Mouse (Mus musculus) MEL (cell line): ENCODE measurements at regions not wholly inside any gene's neighbourhood (a gene's known extent, or its start where the extent isn't known, plus 50 kb on each side); places are given as distances from the start of the nearest gene placed in this dataset.

Experiments used
- CHD2 ChIP-seq: IDR thresholded peaks from 2 replicates; pipeline ENCODE4 v1.6.1; 2011; ENCODE audit warnings: low read length, improper control_type of control experiment
- CTCF ChIP-seq, 3 experiments: IDR thresholded peaks in 2 of 3; conservative IDR thresholded peaks in 1 of 3; 2 replicates each; pipeline ENCODE4 v1.5.1; 2011 to 2012; ENCODE audit warnings: low read length in 3 of 3, low read depth in 2 of 3, mild to moderate bottlenecking in 2 of 3, improper control_type of control experiment in 1 of 3, inconsistent platforms in 1 of 3, mixed read lengths in 1 of 3, moderate library complexity in 1 of 3; ENCODE audit not compliant: control insufficient read depth in 1 of 3, insufficient read depth in 1 of 3, poor library complexity in 1 of 3, severe bottlenecking in 1 of 3
- ELF1 ChIP-seq: IDR thresholded peaks from 2 replicates; pipeline ENCODE4 v1.6.1; 2014; ENCODE audit warnings: low read depth, mild to moderate bottlenecking, inconsistent platforms, low read length, improper control_type of control experiment, moderate library complexity
- JUND ChIP-seq: IDR thresholded peaks from 2 replicates; pipeline ENCODE4 v1.6.1; 2011; ENCODE audit warnings: low read depth, mild to moderate bottlenecking, improper control_type of control experiment, low read length
- NRF1 ChIP-seq: IDR thresholded peaks from 2 replicates; pipeline ENCODE4 v1.6.1; 2014; ENCODE audit warnings: low read depth, mild to moderate bottlenecking, inconsistent platforms, low read length, improper control_type of control experiment, moderate library complexity; ENCODE audit not compliant: poor library complexity, insufficient read depth, severe bottlenecking
- POLR2AphosphoS2 ChIP-seq: IDR thresholded peaks from 2 replicates; pipeline ENCODE4 v1.6.1; 2011; ENCODE audit warnings: low read length, improper control_type of control experiment
- USF2 ChIP-seq, 2 experiments: IDR thresholded peaks; 2 replicates each; pipeline ENCODE4 v1.6.1; 2011 to 2012; ENCODE audit warnings: improper control_type of control experiment in 2 of 2, low read length in 2 of 2, borderline replicate concordance in 1 of 2, inconsistent platforms in 1 of 2, low read depth in 1 of 2, mild to moderate bottlenecking in 1 of 2; ENCODE audit not compliant: insufficient read depth in 1 of 2
- ZKSCAN1 ChIP-seq: IDR thresholded peaks from 2 replicates; pipeline ENCODE4 v1.6.1; 2012; ENCODE audit warnings: low read depth, mild to moderate bottlenecking, inconsistent platforms, low read length, improper control_type of control experiment, moderate library complexity

- TF ChIP-seq ELF1 (no peak), CTCF (IDR thresholded peaks at IDR 0.05 in 2 of 3, conservative IDR thresholded peaks at IDR 0.05 in 1 of 3; ENCODE audit: control insufficient read depth in 1 of 3, insufficient read depth in 1 of 3, low read depth in 2 of 3, low read length in 3 of 3, poor library complexity in 1 of 3, severe bottlenecking in 1 of 3) (no peak), USF2 (IDR thresholded peaks at IDR 0.05; ENCODE audit: borderline replicate concordance in 1 of 2, insufficient read depth in 1 of 2, low read depth in 1 of 2, low read length in 2 of 2) (no peak), JUND (no peak), ZKSCAN1 (no peak), POLR2AphosphoS2 (no peak), NRF1 (no peak), CHD2 (no peak)
Measured at GRCm38 (mm10) chr4:25364402-25364801, 82.8 kb upstream of the Ufl1 start.
